Mouse (Mus musculus): Measurements from ENCODE around the gene Cdk2. TPM values are rescaled to one million over a fixed set of nuclear protein-coding genes. Genes with fewer than 3 reads are reported as not detected.

Gene Cdk2
- 29.7 and 37.8 TPM in 2 replicates for polyA plus RNA-seq (2015; fragmentation: Nextera tagmentation; extraction: Ambion mirVana)

DNA sequence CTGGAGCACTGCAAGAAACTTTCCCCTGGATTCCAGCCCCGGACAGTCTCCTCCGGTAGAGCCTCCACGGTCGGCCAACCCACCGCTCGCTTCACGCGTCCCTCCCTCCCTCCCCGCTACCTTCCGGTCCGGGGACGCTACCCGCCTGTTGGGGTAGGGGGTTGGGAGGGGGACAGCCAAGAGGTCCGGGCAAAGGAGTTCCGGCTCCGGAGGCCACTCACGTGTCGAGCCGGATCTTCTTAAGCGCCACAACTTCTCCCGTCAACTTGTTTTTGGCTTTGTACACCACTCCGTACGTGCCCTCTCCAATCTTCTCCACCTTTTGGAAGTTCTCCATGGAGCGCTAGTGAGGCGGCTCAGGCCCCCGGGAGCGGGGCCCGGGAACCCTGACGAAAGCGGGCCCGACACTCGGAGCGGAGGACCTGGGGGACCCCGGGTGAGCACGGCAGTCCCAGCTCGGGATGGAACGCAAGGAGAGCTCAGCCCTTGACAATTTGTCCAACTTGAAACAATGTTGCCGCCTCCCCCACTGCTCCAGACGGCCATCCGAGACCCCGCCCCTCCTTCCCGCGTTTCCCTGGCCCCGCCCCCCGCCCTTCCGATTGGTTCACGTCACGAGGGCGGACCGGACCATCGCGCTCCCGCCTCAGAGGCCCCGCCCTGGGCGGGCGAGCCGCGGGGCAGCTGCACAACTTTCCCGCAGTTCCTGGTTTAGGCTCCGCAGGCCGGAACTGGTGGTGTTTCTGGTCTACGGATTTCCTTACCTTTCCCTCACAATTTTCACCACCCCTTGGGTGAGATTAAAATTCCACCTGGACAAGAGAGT lies at the start of gene Cdk2:
Gene Cdk2 (minus strand): TSS at position 541 of the 826 bp plus-strand sequence.
- under 1% methylated on average over 56 of the region's 62 CpGs for WGBS
- Histone ChIP-seq H3K9ac (replicated peaks; ENCODE audit: low read depth, low read length) (peak within 1 kb of the TSS; percentile 61), H3K4me2 (ENCODE audit: low read length) (peak within 1 kb of the TSS; percentile 94), H3K9me3 (ENCODE audit: control insufficient read depth, low read length) (no peaks in the 10 kb centered on the region), H3K36me3 (ENCODE audit: control insufficient read depth, insufficient read depth) (no peaks in the 10 kb centered on the region), H3K4me3 (replicated peaks; ENCODE audit: low read length) (peak within 1 kb of the TSS; percentile 81), H3K4me1 (replicated peaks; ENCODE audit: control insufficient read depth, insufficient read depth, low read length) (peaks cover 16% of the 10 kb centered on the region), H3K27me3 (replicated peaks; ENCODE audit: control insufficient read depth, insufficient read depth, low read length) (no peaks in the 10 kb centered on the region), H3K27ac (ENCODE audit: low read length) (peak within 1 kb of the TSS; percentile 81)
- peak; percentile 96 for ATAC-seq

GRCm38 (mm10) chr10:128748252-128748864 lies 43.5 kb upstream of the Cdk2 start:
- under 1% methylated on average over 37 of the region's 37 CpGs for WGBS
- Histone ChIP-seq H3K36me3 (ENCODE audit: control insufficient read depth, insufficient read depth) (peaks cover 2% of the 10 kb centered on the region; the same call in 1 of the 2 replicates), H3K4me3 (replicated peaks; ENCODE audit: low read length) (peak overlapping the region; percentile 72), H3K9ac (replicated peaks; ENCODE audit: low read depth, low read length) (peak overlapping the region; percentile 95), H3K27ac (ENCODE audit: low read length) (peak overlapping the region; percentile 82), H3K9me3 (ENCODE audit: control insufficient read depth, low read length) (no peaks in the 10 kb centered on the region), H3K4me1 (replicated peaks; ENCODE audit: control insufficient read depth, insufficient read depth, low read length) (peaks cover 30% of the 10 kb centered on the region), H3K4me2 (ENCODE audit: low read length) (peak overlapping the region; percentile 97), H3K27me3 (replicated peaks; ENCODE audit: control insufficient read depth, insufficient read depth, low read length) (peaks cover 10% of the 10 kb centered on the region; the same call in 1 of the 2 replicates)
- peak; percentile 96 for ATAC-seq

GRCm38 (mm10) chr10:128747646-128748251 lies 42.9 kb upstream of the Cdk2 start, which contains the start of gene Pym1:
Pym1 (plus strand) TSS chr10:128747889.
- Histone ChIP-seq H3K36me3 (ENCODE audit: control insufficient read depth, insufficient read depth) (no peaks in the 10 kb centered on the region), H3K27ac (ENCODE audit: low read length) (peak within 1 kb of the TSS; percentile 82), H3K4me3 (replicated peaks; ENCODE audit: low read length) (peak within 1 kb of the TSS; percentile 72), H3K9ac (replicated peaks; ENCODE audit: low read depth, low read length) (peak within 1 kb of the TSS; percentile 95), H3K9me3 (ENCODE audit: control insufficient read depth, low read length) (no peaks in the 10 kb centered on the region), H3K4me2 (ENCODE audit: low read length) (peak within 1 kb of the TSS; percentile 97), H3K4me1 (replicated peaks; ENCODE audit: control insufficient read depth, insufficient read depth, low read length) (peaks cover 34% of the 10 kb centered on the region), H3K27me3 (replicated peaks; ENCODE audit: control insufficient read depth, insufficient read depth, low read length) (peaks cover 11% of the 10 kb centered on the region)
- ATAC-seq, result peak; percentile 9; the same call in 1 of the 2 replicates
- under 1% methylated on average over 36 of the region's 36 CpGs for WGBS

DNA sequence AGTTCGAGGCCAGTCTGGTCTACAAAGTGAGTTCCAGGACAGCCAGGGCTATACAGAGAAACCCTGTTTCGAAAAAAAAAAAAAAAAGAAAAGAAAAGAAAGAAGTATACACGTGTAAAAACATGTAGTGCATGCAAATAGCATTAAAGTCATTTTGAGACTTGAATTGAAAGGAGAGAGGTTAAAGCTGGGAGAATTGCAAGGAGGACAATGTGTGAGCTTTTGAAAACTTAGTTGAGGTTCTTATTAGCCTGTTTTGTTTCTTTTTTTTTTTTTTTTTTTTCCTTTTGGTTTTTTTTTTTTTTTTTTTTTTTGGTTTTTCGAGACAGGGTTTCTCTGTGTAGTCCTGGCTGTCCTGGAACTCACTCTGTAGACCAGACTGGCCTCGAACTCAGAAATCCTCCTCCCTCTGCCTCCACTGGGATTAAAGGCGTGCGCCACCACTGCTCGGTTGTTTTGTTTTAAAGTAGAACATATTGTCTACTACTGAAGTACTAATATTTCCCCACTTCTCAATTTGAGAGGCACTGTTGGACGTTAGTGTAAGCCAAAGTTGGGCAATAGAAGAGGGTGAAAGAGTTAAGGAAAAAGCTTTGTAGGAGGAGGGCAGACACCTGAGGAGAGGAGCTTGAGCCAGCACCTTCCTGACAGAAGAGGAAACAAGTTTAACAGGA lies 42.3 kb upstream of the Cdk2 start:
- Histone ChIP-seq H3K9me3 (ENCODE audit: control insufficient read depth, low read length) (no peaks in the 10 kb centered on the region), H3K27ac (ENCODE audit: low read length) (peak overlapping the region; percentile 82)
- WGBS, result 41% methylated on average over 8 of the region's 9 CpGs

DNA sequence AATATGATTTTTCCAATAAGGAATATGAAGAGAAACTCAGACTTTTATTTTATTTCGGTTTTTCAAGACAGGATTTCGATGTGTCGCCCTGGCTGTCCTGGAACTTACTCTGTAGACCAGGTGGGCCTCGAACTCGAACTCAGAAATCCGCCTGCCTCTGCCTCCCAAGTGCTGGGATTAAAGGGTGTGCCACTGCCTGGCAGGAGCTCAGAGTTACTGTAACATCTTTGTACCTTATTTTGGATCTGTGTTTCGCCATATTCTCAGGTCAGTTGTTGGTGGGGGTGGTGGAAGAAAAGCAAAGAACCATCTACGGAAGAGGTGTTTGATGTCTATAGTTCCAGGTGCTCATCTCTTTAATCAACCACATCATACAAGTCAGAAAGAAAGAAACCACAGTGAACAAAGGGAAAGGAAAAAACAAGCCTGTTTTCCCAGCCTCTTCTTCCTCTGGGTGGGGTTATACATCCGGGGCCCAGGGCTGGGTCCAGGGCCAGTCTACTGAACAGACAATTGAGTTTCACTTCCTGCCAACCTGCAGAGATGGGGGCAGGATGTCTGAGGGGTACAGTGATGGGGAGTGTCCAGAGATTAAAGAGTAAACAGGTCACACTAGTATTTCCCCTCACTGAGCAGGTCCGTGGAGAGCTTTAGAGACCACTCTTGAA lies 41.2 kb upstream of the Cdk2 start:
- 93% methylated on average over 10 of the region's 10 CpGs for WGBS
- no peak for ATAC-seq
- Histone ChIP-seq H3K36me3 (ENCODE audit: control insufficient read depth, insufficient read depth) (no peaks in the 10 kb centered on the region), H3K4me3 (replicated peaks; ENCODE audit: low read length) (no peak overlapping the region), H3K27me3 (replicated peaks; ENCODE audit: control insufficient read depth, insufficient read depth, low read length) (peaks cover 18% of the 10 kb centered on the region), H3K9me3 (ENCODE audit: control insufficient read depth, low read length) (no peaks in the 10 kb centered on the region), H3K27ac (ENCODE audit: low read length) (no peak overlapping the region), H3K9ac (replicated peaks; ENCODE audit: low read depth, low read length) (no peak overlapping the region), H3K4me2 (ENCODE audit: low read length) (no peak overlapping the region), H3K4me1 (replicated peaks; ENCODE audit: control insufficient read depth, insufficient read depth, low read length) (peaks cover 34% of the 10 kb centered on the region)

More for the DNA sequence above, 42.3 kb upstream of the Cdk2 start:
- no peak for ATAC-seq
- Histone ChIP-seq H3K36me3 (ENCODE audit: control insufficient read depth, insufficient read depth) (no peaks in the 10 kb centered on the region), H3K9ac (replicated peaks; ENCODE audit: low read depth, low read length) (peak overlapping the region; percentile 95), H3K27me3 (replicated peaks; ENCODE audit: control insufficient read depth, insufficient read depth, low read length) (peaks cover 17% of the 10 kb centered on the region), H3K4me1 (replicated peaks; ENCODE audit: control insufficient read depth, insufficient read depth, low read length) (peaks cover 34% of the 10 kb centered on the region), H3K4me2 (ENCODE audit: low read length) (peak overlapping the region; percentile 97), H3K4me3 (replicated peaks; ENCODE audit: low read length) (peak overlapping the region; percentile 72)

DNA sequence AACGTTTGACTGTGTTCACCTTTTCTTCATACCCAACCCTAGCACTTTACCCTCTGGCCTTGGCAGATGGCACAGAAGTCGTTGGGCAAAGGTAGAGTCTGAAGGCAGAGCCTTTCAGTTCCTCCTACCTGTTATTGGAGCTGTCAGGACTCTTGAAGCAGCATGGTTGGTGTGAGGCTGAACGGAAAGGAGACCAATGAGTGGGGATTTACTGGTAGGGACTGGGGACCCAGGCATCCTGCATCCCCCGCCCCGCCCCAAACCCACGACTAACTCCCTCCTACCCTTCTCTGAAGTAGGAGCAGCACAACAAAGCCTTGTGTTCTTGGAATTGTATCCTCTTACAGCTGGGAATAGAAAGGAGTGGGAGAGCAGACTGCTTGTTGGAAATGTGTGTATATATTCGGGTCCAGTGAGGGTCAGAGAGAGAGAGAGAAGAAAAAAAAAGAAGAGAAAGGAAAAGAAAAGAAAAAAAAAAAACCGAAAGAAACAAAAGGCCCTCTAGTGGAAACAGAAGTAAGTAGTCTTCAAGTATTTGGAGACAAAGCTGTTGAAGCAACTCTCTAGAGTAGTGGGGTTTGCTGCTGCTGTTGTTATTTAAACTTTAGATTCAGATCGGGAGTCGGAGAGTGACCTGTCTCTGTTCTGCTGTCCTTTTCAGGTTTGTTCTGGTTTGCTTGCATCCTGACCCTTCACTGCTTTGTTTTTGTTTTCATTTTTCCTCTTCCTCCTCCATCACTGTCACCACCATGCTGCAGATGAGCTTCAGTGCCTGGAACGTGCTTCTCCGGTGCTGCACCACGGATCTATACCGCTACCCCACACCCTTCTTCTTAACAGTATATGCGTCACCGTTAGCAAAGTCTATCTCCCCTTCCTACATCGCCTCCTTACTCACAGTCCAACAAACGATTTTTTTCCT lies 40.1 kb upstream of the Cdk2 start, which contains the start of gene Dgka:
Gene Dgka (minus strand): TSS at position 176 of the 922 bp plus-strand sequence.
- H3K9ac ChIP-seq (replicated peaks; ENCODE audit: low read depth, low read length), result peak within 1 kb of the TSS; percentile 72
- H3K4me3 ChIP-seq (replicated peaks; ENCODE audit: low read length), result peak within 1 kb of the TSS; percentile 59
- no peak for ATAC-seq
- no peak within 1 kb of the TSS for H3K27ac ChIP-seq (ENCODE audit: low read length)
- H3K9me3 ChIP-seq (ENCODE audit: control insufficient read depth, low read length), result no peaks in the 10 kb centered on the region
- peaks cover 29% of the 10 kb centered on the region for H3K4me1 ChIP-seq (replicated peaks; ENCODE audit: control insufficient read depth, insufficient read depth, low read length)
- peak within 1 kb of the TSS; percentile 93 for H3K4me2 ChIP-seq (ENCODE audit: low read length)
- H3K27me3 ChIP-seq (replicated peaks; ENCODE audit: control insufficient read depth, insufficient read depth, low read length), result peaks cover 18% of the 10 kb centered on the region
- WGBS, result 27% methylated on average over 18 of the region's 18 CpGs
- no peaks in the 10 kb centered on the region for H3K36me3 ChIP-seq (ENCODE audit: control insufficient read depth, insufficient read depth)

DNA sequence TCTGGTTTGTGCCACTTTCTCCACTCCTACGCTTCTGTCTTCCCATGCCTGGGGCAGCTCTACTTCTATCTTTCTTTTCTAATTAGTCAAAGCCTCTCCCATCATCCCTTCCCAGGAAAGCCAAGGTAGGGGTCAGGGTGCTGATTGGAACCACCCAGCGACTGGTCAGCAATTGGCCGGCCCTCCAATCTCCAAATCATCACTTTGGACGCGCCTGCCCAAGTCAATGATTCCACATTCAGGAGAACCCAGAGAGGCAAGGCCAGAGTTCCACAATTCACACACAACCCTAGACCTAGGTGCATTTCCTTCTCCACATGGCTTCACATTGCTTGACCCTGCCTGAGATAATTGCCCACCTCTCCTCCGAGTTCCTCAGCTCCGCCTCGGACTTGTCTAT lies 39.4 kb upstream of the Cdk2 start:
- no peak for ATAC-seq
- WGBS, result 14% methylated on average over 8 of the region's 8 CpGs
- Histone ChIP-seq H3K27ac (ENCODE audit: low read length) (no peak overlapping the region), H3K36me3 (ENCODE audit: control insufficient read depth, insufficient read depth) (no peaks in the 10 kb centered on the region), H3K4me3 (replicated peaks; ENCODE audit: low read length) (peak overlapping the region; percentile 59), H3K9me3 (ENCODE audit: control insufficient read depth, low read length) (no peaks in the 10 kb centered on the region), H3K27me3 (replicated peaks; ENCODE audit: control insufficient read depth, insufficient read depth, low read length) (peaks cover 18% of the 10 kb centered on the region), H3K9ac (replicated peaks; ENCODE audit: low read depth, low read length) (peak overlapping the region; percentile 72), H3K4me2 (ENCODE audit: low read length) (peak overlapping the region; percentile 93), H3K4me1 (replicated peaks; ENCODE audit: control insufficient read depth, insufficient read depth, low read length) (peaks cover 22% of the 10 kb centered on the region)

- no peak for ATAC-seq
- no peaks in the 10 kb centered on the region for H3K9me3 ChIP-seq (ENCODE audit: control insufficient read depth, low read length)
Observed at GRCm38 (mm10) chr10:128743791-128744191, 39.0 kb upstream of the Cdk2 start.

More at GRCm38 (mm10) chr10:128743791-128744191, 39.0 kb upstream of the Cdk2 start:
- Histone ChIP-seq H3K4me2 (ENCODE audit: low read length) (peak overlapping the region; percentile 93), H3K9ac (replicated peaks; ENCODE audit: low read depth, low read length) (peak overlapping the region; percentile 72), H3K36me3 (ENCODE audit: control insufficient read depth, insufficient read depth) (no peaks in the 10 kb centered on the region), H3K4me3 (replicated peaks; ENCODE audit: low read length) (peak overlapping the region; percentile 59), H3K27ac (ENCODE audit: low read length) (no peak overlapping the region), H3K4me1 (replicated peaks; ENCODE audit: control insufficient read depth, insufficient read depth, low read length) (peaks cover 18% of the 10 kb centered on the region), H3K27me3 (replicated peaks; ENCODE audit: control insufficient read depth, insufficient read depth, low read length) (peaks cover 18% of the 10 kb centered on the region)
- 0% methylated on average over 25 of the region's 37 CpGs for WGBS

All from forebrain, embryonic 16.5 days (tissue).